Mouse (Mus musculus) testis, adult 2 months (tissue): ENCODE data around the gene Wdr18. TPM values are rescaled to one million over a fixed set of nuclear protein-coding genes. Genes with fewer than 3 reads are reported as not detected.

Experiments
- H3K27ac ChIP-seq: fragments of 200-500 bp; 2 replicates; pipeline ENCODE4 v1.5.1; 2012; ENCODE audit warnings: low read depth, low read length; ENCODE audit not compliant: control insufficient read depth, insufficient read depth
- H3K27me3 ChIP-seq: fragments of 200-500 bp; 2 replicates; pipeline ENCODE4 v1.6.1; 2012; ENCODE audit warnings: mild to moderate bottlenecking, low read length, moderate library complexity; ENCODE audit not compliant: control insufficient read depth, insufficient read depth
- H3K36me3 ChIP-seq: fragments of 200-500 bp; 2 replicates; pipeline ENCODE4 v1.6.1; 2012; ENCODE audit warnings: mild to moderate bottlenecking, low read length; ENCODE audit not compliant: control insufficient read depth, insufficient read depth
- H3K4me1 ChIP-seq: fragments of 200-500 bp; 2 replicates; pipeline ENCODE4 v1.6.1; 2012; ENCODE audit warnings: low read length; ENCODE audit not compliant: control insufficient read depth, insufficient read depth
- H3K4me3 ChIP-seq: fragments of 200-500 bp; 2 replicates; pipeline ENCODE4 v1.5.1; 2012; ENCODE audit warnings: low read depth, mild to moderate bottlenecking, low read length, moderate library complexity, mixed read lengths; ENCODE audit not compliant: control insufficient read depth
- CTCF ChIP-seq: fragments of 200-500 bp; IDR thresholded peaks from 2 replicates; pipeline ENCODE4 v1.5.1; 2012; ENCODE audit warnings: low read depth, mild to moderate bottlenecking, inconsistent platforms, low read length, moderate library complexity; ENCODE audit not compliant: control insufficient read depth, insufficient read depth, insufficient replicate concordance
- POLR2A ChIP-seq: fragments of 200-500 bp; IDR thresholded peaks from 2 replicates; pipeline ENCODE4 v1.6.1; 2012; ENCODE audit warnings: low read depth, mild to moderate bottlenecking, inconsistent platforms, low read length, moderate library complexity; ENCODE audit not compliant: control insufficient read depth
- polyA plus RNA-seq: library from polyadenylated mRNA; depleted of rRNA; stranded (reverse); fragments of >200 nt; gene quantifications from 2 replicates; pipeline ENCODE4 v1.2.3, GENCODE M21; 2012; rRNA removed

Gene Wdr18
- polyA plus RNA-seq, 1 experiment, result 36.5 TPM

DNA sequence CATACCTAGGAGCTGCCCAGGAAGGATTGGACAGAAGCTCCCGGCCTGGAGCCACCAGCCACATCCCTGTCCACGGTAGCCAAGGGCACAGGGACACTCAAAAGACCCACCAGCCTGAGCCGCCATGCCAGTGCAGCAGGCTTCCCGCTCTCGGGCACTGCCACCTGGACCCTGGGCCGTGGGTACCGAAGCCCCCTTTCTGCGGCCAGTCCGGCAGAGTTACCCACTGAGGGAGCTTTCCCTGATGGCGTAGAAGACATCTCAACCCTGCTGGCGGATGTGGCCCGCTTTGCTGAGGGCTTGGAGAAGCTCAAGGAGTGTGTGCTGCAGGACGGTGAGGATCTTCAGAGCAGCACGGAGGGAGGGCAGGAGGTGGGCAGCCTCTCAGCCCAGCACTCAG is 57.8 kb downstream of the Wdr18 start:
- Histone ChIP-seq H3K27ac (no peak overlapping the region), H3K4me1 (peaks cover 2% of the 10 kb centered on the region; the same call in 1 of the 2 replicates), H3K36me3 (no peaks in the 10 kb centered on the region), H3K4me3 (no peak overlapping the region), H3K27me3 (no peaks in the 10 kb centered on the region)
- TF ChIP-seq POLR2A (no peak), CTCF (no peak)

DNA sequence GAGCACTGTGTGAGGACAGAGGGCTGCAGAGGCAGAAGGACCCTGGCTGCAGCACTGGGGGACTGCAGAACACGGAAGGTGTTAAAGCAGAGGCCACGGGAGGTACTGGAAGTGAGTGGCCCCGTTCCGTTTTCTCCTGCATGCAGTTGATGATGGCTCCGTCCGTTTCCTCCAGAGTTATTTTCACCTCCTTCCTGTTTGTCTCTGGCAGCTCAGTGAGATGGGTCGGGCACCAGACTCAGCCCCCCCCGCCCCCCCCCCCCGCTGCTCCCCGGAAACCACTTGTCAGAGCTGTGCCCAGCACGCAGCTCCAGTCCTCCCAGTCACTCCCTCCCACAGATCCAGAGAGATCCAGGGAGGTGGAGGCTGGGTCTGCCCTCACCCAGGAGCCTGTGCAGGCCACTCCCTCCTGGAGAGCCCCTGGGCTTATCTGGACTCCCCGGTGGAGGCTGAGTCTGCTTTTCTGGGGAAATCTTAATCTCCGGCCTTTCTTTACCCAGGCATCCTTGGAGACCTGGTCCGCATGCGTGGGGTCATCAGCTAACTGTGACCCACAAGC is 58.9 kb downstream of the Wdr18 start:
- TF ChIP-seq CTCF, result no peak
- TF ChIP-seq POLR2A, result no peak
- Histone ChIP-seq H3K4me3 (no peak overlapping the region), H3K36me3 (no peaks in the 10 kb centered on the region), H3K4me1 (peaks cover 2% of the 10 kb centered on the region; the same call in 1 of the 2 replicates), H3K27me3 (no peaks in the 10 kb centered on the region), H3K27ac (no peak overlapping the region)

DNA sequence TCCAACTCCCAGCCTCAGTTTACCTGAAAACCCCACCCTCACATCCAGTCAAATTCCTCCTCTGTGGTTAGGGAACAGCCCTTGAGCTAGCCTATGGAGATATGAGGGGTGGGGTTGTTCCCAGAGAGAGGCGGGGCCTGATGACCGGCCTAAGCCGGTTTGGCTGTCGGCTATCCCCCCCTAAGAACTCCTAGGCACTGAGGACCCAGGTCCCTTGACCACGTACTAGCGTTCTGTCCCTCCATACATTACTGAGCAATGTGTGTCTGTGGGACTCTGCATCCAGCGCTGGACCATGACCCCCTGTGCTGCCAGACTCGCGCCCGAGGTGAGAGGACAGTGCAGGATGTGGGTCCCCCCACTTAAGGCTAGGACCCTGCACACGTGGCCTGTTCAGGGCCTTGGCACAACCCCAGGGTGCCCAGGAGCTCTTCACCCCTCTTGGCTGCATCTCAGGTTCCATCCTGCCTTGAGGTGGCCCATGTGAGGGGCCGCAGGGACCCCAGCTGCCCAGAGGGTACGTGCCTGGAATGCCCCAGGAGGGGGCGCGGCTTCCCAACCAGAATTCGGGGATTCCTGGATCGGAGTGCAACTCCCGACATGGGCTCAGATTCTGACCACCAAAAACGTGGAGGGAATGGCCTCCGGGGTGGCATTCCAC is 59.6 kb downstream of the Wdr18 start:
- Histone ChIP-seq H3K27ac (no peak overlapping the region), H3K4me3 (no peak overlapping the region), H3K4me1 (peaks cover 4% of the 10 kb centered on the region; the same call in 1 of the 2 replicates), H3K36me3 (no peaks in the 10 kb centered on the region), H3K27me3 (no peaks in the 10 kb centered on the region)
- TF ChIP-seq CTCF (no peak), POLR2A (no peak)

Other genes starting within 250 kb of the Wdr18 start
- 0.69 and 0.88 TPM in 2 replicates for gene Hcn2, start 243.5 kb upstream of the Wdr18 start, polyA plus RNA-seq
- gene Polrmt, start 213.6 kb upstream of the Wdr18 start, polyA plus RNA-seq, result 30.6 and 32.5 TPM in 2 replicates
- 0.28 and 0.53 TPM in 2 replicates for gene Fgf22, start 205.1 kb upstream of the Wdr18 start, polyA plus RNA-seq
- 989 and 1,153 TPM in 2 replicates for gene Rnf126, start 193.2 kb upstream of the Wdr18 start, polyA plus RNA-seq
- gene Fstl3, start 182.9 kb upstream of the Wdr18 start, polyA plus RNA-seq, result 13.8 and 16.1 TPM in 2 replicates
- gene Prss57, start 169.2 kb upstream of the Wdr18 start, polyA plus RNA-seq, result 0.11 TPM in 1 of 2 replicates, not detected in the other
- 8.1 and 9.1 TPM in 2 replicates for gene Palm, start 166.6 kb upstream of the Wdr18 start, polyA plus RNA-seq
- gene Misp, start 139.2 kb upstream of the Wdr18 start, polyA plus RNA-seq, result 0.27 and 0.36 TPM in 2 replicates
- 125 and 126 TPM in 2 replicates for gene Ptbp1, start 105.7 kb upstream of the Wdr18 start, polyA plus RNA-seq
- 0.72 and 0.90 TPM in 2 replicates for gene Prtn3, start 85.7 kb upstream of the Wdr18 start, polyA plus RNA-seq
- gene Plppr3, start 85.5 kb upstream of the Wdr18 start, polyA plus RNA-seq, result 1.6 and 2.7 TPM in 2 replicates
- 0.11 and 0.22 TPM in 2 replicates for gene Elane, start 73.9 kb upstream of the Wdr18 start, polyA plus RNA-seq
- 18.0 and 33.8 TPM in 2 replicates for gene Cfd, start 69.3 kb upstream of the Wdr18 start, polyA plus RNA-seq
- gene Med16, start 51.2 kb upstream of the Wdr18 start, polyA plus RNA-seq, result 163 and 181 TPM in 2 replicates
- not detected in 2 replicates for gene Gm26602, start 49.3 kb upstream of the Wdr18 start, polyA plus RNA-seq
- 0.75 and 0.99 TPM in 2 replicates for gene Kiss1r, start 43.2 kb upstream of the Wdr18 start, polyA plus RNA-seq
- 15.0 and 15.2 TPM in 2 replicates for gene R3hdm4, start 38.9 kb upstream of the Wdr18 start, polyA plus RNA-seq
- gene Arid3a, start 33.1 kb upstream of the Wdr18 start, polyA plus RNA-seq, result 59.5 and 65.0 TPM in 2 replicates
- 17.4 and 18.9 TPM in 2 replicates for gene Grin3b, start 10.6 kb downstream of the Wdr18 start, polyA plus RNA-seq
- gene Tmem259, start 24.2 kb downstream of the Wdr18 start, polyA plus RNA-seq, result 202 and 209 TPM in 2 replicates
- gene Cnn2, start 28.4 kb downstream of the Wdr18 start, polyA plus RNA-seq, result 4.4 and 6.8 TPM in 2 replicates
- gene Abca7, start 36.3 kb downstream of the Wdr18 start, polyA plus RNA-seq, result 2.2 and 2.3 TPM in 2 replicates
- 2.1 and 3.4 TPM in 2 replicates for gene Arhgap45, start 56.5 kb downstream of the Wdr18 start, polyA plus RNA-seq
- gene Polr2e, start 79.6 kb downstream of the Wdr18 start, polyA plus RNA-seq, result 104 and 113 TPM in 2 replicates
- gene Gpx4, start 87.0 kb downstream of the Wdr18 start, polyA plus RNA-seq, result 3,516 and 3,720 TPM in 2 replicates
- 13.9 and 14.0 TPM in 2 replicates for gene Sbno2, start 145.4 kb downstream of the Wdr18 start, polyA plus RNA-seq
- 215 and 222 TPM in 2 replicates for gene Stk11, start 155.7 kb downstream of the Wdr18 start, polyA plus RNA-seq
- 241 and 347 TPM in 2 replicates for gene Atp5d, start 178.5 kb downstream of the Wdr18 start, polyA plus RNA-seq
- 3.8 and 5.1 TPM in 2 replicates for gene Cbarp, start 180.7 kb downstream of the Wdr18 start, polyA plus RNA-seq
- 70.1 and 79.2 TPM in 2 replicates for gene Midn, start 188.1 kb downstream of the Wdr18 start, polyA plus RNA-seq
- 105 and 127 TPM in 2 replicates for gene Cirbp, start 205.8 kb downstream of the Wdr18 start, polyA plus RNA-seq
- gene 1600002K03Rik, start 212.8 kb downstream of the Wdr18 start, polyA plus RNA-seq, result 7.4 and 7.9 TPM in 2 replicates
- 1.1 and 1.4 TPM in 2 replicates for gene Efna2, start 219.3 kb downstream of the Wdr18 start, polyA plus RNA-seq